Mouse (Mus musculus) heart, postnatal 14 days (tissue): ENCODE results near the gene Sptb. TPM values are rescaled to one million over a fixed set of nuclear protein-coding genes. Genes with fewer than 3 reads are reported as not detected.

ENCODE experiments used
- DNase-seq, 2 experiments: peaks; one replicate each; pipeline ENCODE4 v3.0.0; 2021 to 2022
- intact Hi-C: fragments of 180-260 bp; cut with DNase I; formaldehyde crosslinking; loops from one replicate; pipeline ENCODE4 v1.15.1; 2025
- total RNA-seq, 2 experiments: library from RNA; stranded (reverse); gene quantifications; 2 replicates each; pipeline ENCODE4 v1.2.3; 2021

Sptb gene
- total RNA-seq, 2 experiments from 2014 or later = 67.8 to 70.3 TPM

DNA sequence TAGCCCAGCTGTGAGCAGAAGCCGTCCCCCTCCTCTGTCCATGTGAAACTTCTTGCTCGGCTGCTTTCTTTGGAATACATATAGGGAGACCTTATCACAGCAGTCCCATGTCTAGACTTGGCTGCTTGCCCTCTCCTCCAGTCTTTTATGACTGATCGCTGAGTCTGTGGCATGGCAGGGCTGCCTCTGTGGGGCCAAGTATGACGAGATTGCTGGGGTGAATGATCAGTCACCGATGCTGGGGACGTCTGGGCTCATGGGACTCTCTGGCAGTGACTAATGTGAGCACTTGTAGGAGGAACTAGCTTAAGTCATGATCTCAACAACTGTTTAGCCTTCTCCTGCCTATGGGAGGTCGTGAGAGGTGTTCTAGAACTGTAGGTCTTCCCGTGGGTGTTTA, 158.0 kb downstream of the Sptb start:
- DNase-seq = peak; percentile 54 to 68
- intact Hi-C loops = no loop called here

- intact Hi-C loops = loop anchor here (2.0 to 5.0 kb wide), 2 partner anchors 14 to 52 kb away; no protein-coding TSS in a partner anchor
- DNase-seq = no peak
Measured at GRCm38 (mm10) chr12:76549203-76549602, 161.1 kb downstream of the Sptb start.

- intact Hi-C loops = loop anchor here (2.0 to 5.0 kb wide), 2 partner anchors 13 to 51 kb away; no protein-coding TSS in a partner anchor
- no peak for DNase-seq
Measured at GRCm38 (mm10) chr12:76548082-76548423, 162.3 kb downstream of the Sptb start.

GRCm38 (mm10) chr12:76547409-76548081, 162.8 kb downstream of the Sptb start:
- intact Hi-C loops = loop anchor here (2.0 to 5.0 kb wide), 2 partner anchors 13 to 50 kb away; no protein-coding TSS in a partner anchor
- DNase-seq = no peak

GRCm38 (mm10) chr12:76546383-76547276, 163.7 kb downstream of the Sptb start:
- intact Hi-C loops = loop anchor here (5.0 kb wide), 1 partner anchor 49 kb away; no protein-coding TSS in a partner anchor
- DNase-seq = peak; percentile 40 to 63

DNA sequence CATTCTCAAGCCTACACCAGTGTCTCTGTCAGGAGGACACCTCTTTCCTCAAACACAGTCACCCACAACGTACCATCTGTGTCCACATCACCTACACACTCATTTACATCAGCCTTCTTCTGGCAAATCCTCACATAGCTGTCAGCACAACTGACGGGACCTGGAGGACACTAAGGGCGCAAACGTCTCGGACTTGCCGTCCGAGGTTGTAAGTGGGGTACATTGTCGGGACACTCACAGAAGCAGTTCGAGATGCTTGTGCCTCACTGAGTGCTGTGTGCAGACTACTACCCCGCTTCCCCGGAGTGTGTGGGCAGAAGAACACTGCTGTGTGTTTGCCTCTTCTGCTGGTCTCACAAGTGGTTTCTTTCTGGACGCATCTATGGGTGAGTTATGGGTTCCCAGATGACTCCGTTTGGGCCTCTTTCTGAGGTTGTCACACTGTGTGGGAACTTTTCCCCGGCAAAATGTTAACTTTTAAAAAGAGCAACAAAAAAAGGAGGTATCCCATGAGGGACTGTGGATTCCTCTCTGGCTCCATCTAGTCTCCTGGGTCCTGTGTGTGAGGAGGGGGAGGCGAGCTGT, 164.5 kb downstream of the Sptb start:
- intact Hi-C loops = loop anchor here (5.0 kb wide), 1 partner anchor 49 kb away; no protein-coding TSS in a partner anchor
- no peak for DNase-seq

DNA sequence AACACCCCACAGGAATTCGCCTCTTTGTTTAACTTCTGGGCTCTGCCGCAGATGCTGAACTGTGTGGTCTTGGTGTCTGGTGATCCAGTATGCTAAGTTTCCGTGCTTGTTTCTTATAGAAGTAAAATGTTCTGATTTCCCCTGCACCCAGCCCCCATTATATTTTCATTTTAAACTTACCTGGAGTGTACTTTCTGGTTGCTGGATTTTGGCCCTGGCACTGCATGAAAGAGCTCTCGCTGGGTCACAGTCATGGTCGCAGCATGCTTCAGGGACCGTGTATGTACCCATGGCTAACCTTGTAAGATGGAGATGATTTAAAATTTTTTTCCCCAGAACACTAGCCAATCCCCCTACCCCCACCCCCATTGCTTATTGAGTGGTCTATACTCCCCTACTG, 168.5 kb downstream of the Sptb start:
- intact Hi-C loops = no loop called here

DNA sequence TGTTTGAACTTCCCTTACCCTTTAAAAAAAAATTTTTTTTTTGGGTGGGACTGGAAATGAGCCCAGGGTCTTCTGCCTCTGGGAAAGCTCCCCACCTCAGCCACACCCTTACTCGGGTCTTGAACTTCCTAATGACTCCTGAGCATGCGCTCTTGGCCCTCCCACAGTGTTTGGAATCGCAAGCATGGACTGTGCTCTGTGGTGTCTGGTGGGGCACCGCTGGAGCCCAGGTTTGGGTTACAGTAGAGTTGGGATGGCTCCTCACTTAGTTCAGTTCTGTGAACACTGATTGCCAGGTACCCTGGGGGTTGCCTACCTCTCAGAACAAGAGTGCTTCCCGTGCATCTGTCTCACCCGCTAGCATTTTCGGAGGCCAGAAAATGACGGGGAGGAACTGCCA, 168.9 kb downstream of the Sptb start:
- intact Hi-C loops = no loop called here
- DNase-seq = no peak

More for the DNA sequence above, 168.5 kb downstream of the Sptb start:
- DNase-seq = no peak

GRCm38 (mm10) chr12:76540701-76541221, 169.6 kb downstream of the Sptb start:
- intact Hi-C loops = no loop called here
- DNase-seq = no peak

DNA sequence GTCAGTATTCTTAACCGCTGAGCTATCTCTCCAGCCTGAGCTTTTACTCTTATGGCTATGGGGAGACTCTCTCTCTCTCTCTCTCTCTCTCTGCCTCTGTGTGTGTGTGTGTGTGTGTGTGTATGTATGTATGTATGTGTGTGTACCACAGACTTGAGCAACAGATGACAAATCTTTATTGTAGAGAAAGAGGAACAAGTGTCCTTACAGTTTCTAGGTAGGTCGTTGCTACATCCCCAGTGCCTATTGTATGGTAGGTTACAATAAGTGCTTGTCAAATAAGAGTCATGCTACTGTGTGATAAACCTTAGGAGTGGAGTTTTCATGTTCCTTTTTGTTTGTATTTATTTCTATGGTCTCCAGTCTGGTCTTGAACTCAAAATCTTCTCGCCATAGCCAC, 170.2 kb downstream of the Sptb start:
- intact Hi-C loops = no loop called here
- no peak for DNase-seq

DNA sequence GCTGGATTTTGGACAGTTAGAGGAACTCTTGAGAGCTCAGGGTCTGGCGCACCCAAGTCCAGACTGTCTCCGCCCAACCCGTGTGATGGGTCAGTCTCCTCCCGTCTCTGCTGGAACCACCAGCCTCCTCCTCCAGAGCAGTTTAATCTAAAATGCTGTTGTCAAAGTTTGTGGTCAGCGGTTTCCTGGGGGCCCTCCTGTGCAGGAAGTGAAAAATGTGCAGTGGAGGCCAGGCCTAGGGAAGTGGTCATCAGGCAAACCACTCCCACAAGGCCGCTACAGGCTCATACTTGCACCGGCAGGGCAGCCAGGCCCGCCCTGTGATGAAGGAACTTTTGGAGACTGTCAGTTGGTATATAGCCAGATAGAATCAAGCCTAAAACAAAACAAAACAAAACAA, 172.9 kb downstream of the Sptb start:
- intact Hi-C loops = no loop called here
- DNase-seq = peak; percentile 58 to 59

- no peak for DNase-seq
- intact Hi-C loops = no loop called here
Measured at GRCm38 (mm10) chr12:76536591-76537153, 173.7 kb downstream of the Sptb start.

GRCm38 (mm10) chr12:76535471-76535900, 174.9 kb downstream of the Sptb start:
- intact Hi-C loops = loop anchor here (2.0 kb wide), 2 partner anchors 13 to 61 kb away; no protein-coding TSS in a partner anchor

GRCm38 (mm10) chr12:76534641-76535283, 175.6 kb downstream of the Sptb start:
- intact Hi-C loops = loop anchor here (2.0 to 5.0 kb wide), 3 partner anchors 14 to 62 kb away; no protein-coding TSS in a partner anchor
- no peak for DNase-seq

More at GRCm38 (mm10) chr12:76535471-76535900, 174.9 kb downstream of the Sptb start:
- peak; percentile 59 to 62 for DNase-seq

GRCm38 (mm10) chr12:76534233-76534632, 176.1 kb downstream of the Sptb start:
- DNase-seq = no peak

DNA sequence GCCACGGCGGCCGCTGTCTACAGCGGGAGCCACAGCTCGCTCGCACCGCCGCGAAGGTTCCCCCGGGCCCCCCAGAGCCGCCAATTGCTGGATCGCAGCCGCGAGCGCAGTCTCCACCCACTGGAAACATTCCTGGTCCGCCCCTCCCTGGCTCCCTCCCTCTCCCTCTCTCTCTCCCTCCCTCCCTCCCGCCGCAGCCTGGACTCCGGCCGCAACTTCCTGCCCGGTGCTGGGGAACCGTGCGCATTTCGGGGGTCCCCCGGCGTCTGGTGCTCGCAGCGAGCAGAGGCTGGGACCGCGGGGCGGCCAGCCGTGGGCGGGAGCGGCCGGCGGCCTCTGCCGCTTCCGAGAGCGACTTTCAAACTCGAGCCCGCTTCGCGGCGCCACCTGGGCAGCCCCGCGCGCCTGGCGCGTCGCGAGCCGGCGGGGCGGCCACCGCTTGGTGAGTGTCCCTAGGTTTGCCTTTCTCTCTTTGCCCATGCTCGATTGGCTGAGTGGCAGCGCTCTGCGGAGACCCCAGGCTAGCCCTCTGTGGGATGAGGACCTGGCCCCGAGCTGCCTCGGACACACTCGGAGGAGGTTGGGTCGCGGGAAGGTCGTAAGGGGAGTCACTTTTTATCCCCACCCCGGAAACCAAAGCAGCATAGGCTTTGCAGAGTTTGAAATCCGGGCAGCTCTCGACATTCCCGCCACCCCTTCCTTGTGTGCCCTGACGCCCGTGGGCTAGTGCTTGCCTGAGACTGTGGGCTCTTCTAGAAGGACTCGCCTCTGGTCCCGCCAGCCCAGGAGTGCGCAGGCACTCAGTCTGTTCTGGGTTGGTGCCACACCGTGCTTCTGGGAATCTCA, 176.7 kb downstream of the Sptb start:
- DNase-seq = peak; percentile 83 to 86
- intact Hi-C loops = loop anchor here (2.0 to 5.0 kb wide), 3 partner anchors 15 to 63 kb away; no protein-coding TSS in a partner anchor

More at GRCm38 (mm10) chr12:76534233-76534632, 176.1 kb downstream of the Sptb start:
- intact Hi-C loops = loop anchor here (2.0 to 5.0 kb wide), 3 partner anchors 15 to 63 kb away; no protein-coding TSS in a partner anchor

DNA sequence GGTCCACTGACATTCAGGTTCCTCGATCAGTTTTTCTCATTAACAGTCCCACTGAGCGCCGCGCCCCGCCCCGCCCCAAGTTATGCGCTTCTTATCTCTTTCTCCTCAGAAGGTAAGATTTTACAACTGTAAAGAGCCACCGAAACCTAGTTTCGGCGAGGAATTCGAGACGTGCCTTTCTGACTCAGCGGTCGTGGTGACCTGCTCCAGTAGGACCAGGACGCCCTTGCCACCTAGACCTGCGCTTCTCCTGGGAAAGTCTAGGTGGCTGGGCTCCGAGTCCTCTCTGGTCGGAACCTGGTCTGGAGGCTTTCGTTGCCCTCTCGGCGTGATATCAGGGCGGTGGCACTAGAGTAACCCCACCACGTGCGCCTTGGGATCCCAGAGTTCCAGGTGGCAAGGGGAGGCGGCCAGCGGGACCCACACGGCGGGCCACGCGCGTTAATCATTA, 177.4 kb downstream of the Sptb start:
- DNase-seq = no peak
- intact Hi-C loops = loop anchor here (5.0 kb wide), 1 partner anchor 36 kb away; no protein-coding TSS in a partner anchor
